Mouse (Mus musculus) erythroid progenitor cell, adult 5-6 weeks (primary cell): ENCODE measurements around the gene Gm3029. TPM values are rescaled to one million over a fixed set of nuclear protein-coding genes. Genes with fewer than 3 reads are reported as not detected.
"Not testable (repeated sequence)": the region's sequence is repeated elsewhere in the genome, so short reads cannot be mapped to it uniquely, and the experiment has no call there.

ENCODE experiments used
- ATAC-seq: replicated peaks from 2 replicates; pipeline ENCODE4 v1.8.0; 2016; ENCODE audit warnings: moderate number of reproducible peaks, mild to moderate bottlenecking, moderate TSS enrichment, inconsistent platforms; ENCODE audit not compliant: poor library complexity, low FRiP score, severe bottlenecking
- total RNA-seq, 2 experiments: library from RNA; stranded (forward) in 1 of 2; stranded (reverse) in 1 of 2; fragments of 150-400 nt in 1 of 2; fragments of 186-747, 209-891 nt in 1 of 2; gene quantifications; 2 replicates each; pipeline versions ENCODE4 v1.2.3 to v1.2.4; 2015 to 2017; ENCODE audit warnings: low replicate concordance in 2 of 2

The Gm3029 gene
- total RNA-seq (2015; ENCODE audit: low replicate concordance) (not detected in 2 replicates), total RNA-seq (2017; ENCODE audit: low replicate concordance) (not detected in 2 replicates)

- not testable (repeated sequence) for ATAC-seq
These were observed at the start of gene Gm3029 for GRCm38 (mm10) chr14:3931456-3931855. Gene Gm3029, plus strand, starts transcription at chr14:3931756.

DNA sequence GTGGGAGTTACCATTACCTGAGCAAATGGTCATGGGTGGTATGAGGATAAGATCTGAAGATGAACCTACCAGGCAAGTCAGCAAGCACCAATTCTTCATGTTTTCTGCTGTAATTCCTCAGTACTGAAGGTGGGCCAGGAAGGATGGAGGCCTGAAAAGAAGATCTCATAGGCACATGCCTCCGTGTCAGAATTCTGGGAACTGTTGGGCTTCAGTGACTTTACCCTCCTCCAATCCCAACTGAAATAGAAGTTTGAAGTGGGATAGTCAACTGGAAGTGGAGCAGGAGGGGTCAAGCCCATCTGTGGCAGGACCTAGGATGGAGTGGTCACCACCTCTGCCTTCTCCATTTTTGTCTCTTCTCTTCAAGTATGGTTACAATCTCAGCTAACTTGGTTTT is 47.7 kb upstream of the Gm3029 start, which contains the start of gene Gm2916:
Gene Gm2916, plus strand, starts transcription at position 301 of the 400 bp plus-strand sequence.
- not testable (repeated sequence) for ATAC-seq

GRCm38 (mm10) chr14:3963247-3963646 is 31.7 kb downstream of the Gm3029 start, which contains the start of gene Gm3095:
Gene Gm3095, plus strand, starts transcription at chr14:3963547.
- not testable (repeated sequence) for ATAC-seq

Other genes starting within 250 kb of the Gm3029 start
- gene Gm3043, start 243.0 kb upstream of the Gm3029 start, total RNA-seq (2015; ENCODE audit: low replicate concordance): not detected in 2 replicates
- not detected in 2 replicates for gene Gm3043, start 243.0 kb upstream of the Gm3029 start, total RNA-seq (2017; ENCODE audit: low replicate concordance)
- not detected in 2 replicates for gene Gm3002, start 121.7 kb upstream of the Gm3029 start, total RNA-seq (2015; ENCODE audit: low replicate concordance)
- not detected in 2 replicates for gene Gm3002, start 121.7 kb upstream of the Gm3029 start, total RNA-seq (2017; ENCODE audit: low replicate concordance)
- not detected in 2 replicates for gene Gm3033, start 85.5 kb upstream of the Gm3029 start, total RNA-seq (2015; ENCODE audit: low replicate concordance)
- gene Gm3033, start 85.5 kb upstream of the Gm3029 start, total RNA-seq (2017; ENCODE audit: low replicate concordance): not detected in 2 replicates
- not detected in 2 replicates for gene Gm2916, start 47.6 kb upstream of the Gm3029 start, total RNA-seq (2015; ENCODE audit: low replicate concordance)
- gene Gm2916, start 47.6 kb upstream of the Gm3029 start, total RNA-seq (2017; ENCODE audit: low replicate concordance): not detected in 2 replicates
- not detected in 2 replicates for gene Gm3095, start 31.8 kb downstream of the Gm3029 start, total RNA-seq (2015; ENCODE audit: low replicate concordance)
- not detected in 2 replicates for gene Gm3095, start 31.8 kb downstream of the Gm3029 start, total RNA-seq (2017; ENCODE audit: low replicate concordance)
- not detected in 2 replicates for gene Gm3099, start 66.6 kb downstream of the Gm3029 start, total RNA-seq (2015; ENCODE audit: low replicate concordance)
- gene Gm3099, start 66.6 kb downstream of the Gm3029 start, total RNA-seq (2017; ENCODE audit: low replicate concordance): not detected in 2 replicates
- not detected in 2 replicates for gene Gm5796, start 92.2 kb downstream of the Gm3029 start, total RNA-seq (2015; ENCODE audit: low replicate concordance)
- not detected in 2 replicates for gene Gm5796, start 92.2 kb downstream of the Gm3029 start, total RNA-seq (2017; ENCODE audit: low replicate concordance)
- not detected in 2 replicates for gene Gm3115, start 152.4 kb downstream of the Gm3029 start, total RNA-seq (2015; ENCODE audit: low replicate concordance)
- gene Gm3115, start 152.4 kb downstream of the Gm3029 start, total RNA-seq (2017; ENCODE audit: low replicate concordance): not detected in 2 replicates
- gene Gm8108, start 178.8 kb downstream of the Gm3029 start, total RNA-seq (2015; ENCODE audit: low replicate concordance): not detected in 2 replicates
- not detected in 2 replicates for gene Gm8108, start 178.8 kb downstream of the Gm3029 start, total RNA-seq (2017; ENCODE audit: low replicate concordance)
- not detected in 2 replicates for gene Gm3127, start 233.3 kb downstream of the Gm3029 start, total RNA-seq (2015; ENCODE audit: low replicate concordance)
- gene Gm3127, start 233.3 kb downstream of the Gm3029 start, total RNA-seq (2017; ENCODE audit: low replicate concordance): not detected in 2 replicates